Mouse (Mus musculus): ENCODE data around the gene Adgrb3.
"Not testable (repeated sequence)": the region's sequence is repeated elsewhere in the genome, so short reads cannot be mapped to it uniquely, and the experiment has no call there.

The Adgrb3 gene

GRCm38 (mm10) chr1:25510321-25511055 is 319.0 kb downstream of the Adgrb3 start:
- DNase-seq (ENCODE audit: low spot score): peak; percentile 77

- DNase-seq (ENCODE audit: low spot score): peak; percentile 35
Measured at GRCm38 (mm10) chr1:25504313-25504712, 325.2 kb downstream of the Adgrb3 start.

DNA sequence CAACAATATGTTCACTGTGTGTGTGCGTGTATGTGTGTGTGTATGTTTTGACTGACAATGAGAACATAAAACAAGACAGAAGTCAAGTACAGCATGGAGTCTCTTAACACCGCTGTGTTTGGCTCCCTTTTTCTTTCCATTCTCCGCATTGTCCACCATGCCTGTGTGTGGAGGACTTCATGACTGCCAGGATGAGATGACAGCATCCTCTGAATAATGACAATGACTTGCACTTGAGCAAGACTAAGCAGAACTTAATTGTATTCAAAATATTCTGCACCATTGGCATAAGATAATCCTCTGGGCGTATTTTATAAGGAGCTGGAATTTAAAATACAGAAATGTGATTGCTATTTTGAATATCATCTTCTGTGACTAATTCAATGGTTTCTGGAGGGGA is 326.0 kb downstream of the Adgrb3 start:
- no peak for DNase-seq (ENCODE audit: low spot score)

- no peak for DNase-seq (ENCODE audit: low spot score)
Measured at GRCm38 (mm10) chr1:25495202-25495914, 334.1 kb downstream of the Adgrb3 start.

DNA sequence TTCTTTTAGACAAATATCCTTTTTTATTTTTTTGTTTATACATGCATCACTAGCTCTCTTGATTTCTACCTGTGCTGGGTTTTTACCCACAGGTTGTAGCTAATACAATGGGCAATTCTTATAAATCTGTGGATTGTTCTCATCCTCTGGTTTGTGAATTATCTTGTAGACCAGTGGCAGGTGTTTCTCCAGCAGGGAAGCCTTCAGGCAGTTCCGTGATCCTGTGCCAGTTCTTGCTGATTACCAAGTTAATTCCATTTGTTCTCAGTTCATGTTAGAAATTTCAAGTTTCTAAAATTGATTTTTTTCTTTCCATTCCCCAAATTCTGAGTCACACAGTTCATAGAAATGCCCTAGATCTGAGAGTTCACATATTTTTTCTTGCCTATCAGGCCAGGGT is 338.0 kb downstream of the Adgrb3 start:
- DNase-seq (ENCODE audit: low spot score): no peak

GRCm38 (mm10) chr1:25490174-25490573 is 339.3 kb downstream of the Adgrb3 start:
- no peak for DNase-seq (ENCODE audit: low spot score)

GRCm38 (mm10) chr1:25475699-25476098 is 353.8 kb downstream of the Adgrb3 start:
- no peak for DNase-seq (ENCODE audit: low spot score)

- DNase-seq (ENCODE audit: low spot score): no peak
Measured at GRCm38 (mm10) chr1:25474469-25474868, 355.0 kb downstream of the Adgrb3 start.

- not testable (repeated sequence) for DNase-seq (ENCODE audit: low spot score)
Measured at GRCm38 (mm10) chr1:25471612-25472011, 357.9 kb downstream of the Adgrb3 start.

GRCm38 (mm10) chr1:25462612-25463011 is 366.9 kb downstream of the Adgrb3 start:
- DNase-seq (ENCODE audit: low spot score): no peak

- DNase-seq (ENCODE audit: low spot score): no peak
Measured at GRCm38 (mm10) chr1:25435506-25435905, 394.0 kb downstream of the Adgrb3 start.

DNA sequence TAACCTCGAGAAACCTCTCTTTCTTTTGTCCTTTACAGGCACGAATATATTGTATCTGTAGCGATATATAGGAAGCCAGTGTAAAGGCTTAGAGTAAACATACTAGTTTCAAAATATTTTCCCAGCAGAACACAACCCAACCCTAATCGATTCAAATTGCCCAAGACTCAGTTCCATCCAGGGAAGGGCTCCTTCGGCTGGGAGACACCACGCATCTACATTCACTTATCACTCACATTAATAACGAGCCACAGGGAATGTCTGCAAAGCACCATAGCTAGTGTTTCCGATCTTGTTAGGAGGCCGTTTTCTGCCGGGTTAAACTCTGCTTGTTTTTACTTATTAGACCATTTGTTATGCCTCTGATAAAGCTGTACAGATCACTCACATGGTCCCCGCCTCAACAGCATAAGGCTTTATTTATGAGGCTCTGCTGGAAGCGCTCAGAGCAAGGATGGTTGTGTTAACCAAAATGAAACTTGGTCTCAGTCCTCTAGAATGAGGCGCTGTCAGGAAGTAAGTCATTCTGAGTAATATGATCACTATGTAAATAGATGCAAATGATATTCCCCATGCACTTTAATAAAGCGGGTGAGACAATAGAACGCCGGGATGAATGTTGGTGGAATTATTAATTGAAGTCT is 399.2 kb downstream of the Adgrb3 start:
- DNase-seq (ENCODE audit: low spot score): no peak

DNA sequence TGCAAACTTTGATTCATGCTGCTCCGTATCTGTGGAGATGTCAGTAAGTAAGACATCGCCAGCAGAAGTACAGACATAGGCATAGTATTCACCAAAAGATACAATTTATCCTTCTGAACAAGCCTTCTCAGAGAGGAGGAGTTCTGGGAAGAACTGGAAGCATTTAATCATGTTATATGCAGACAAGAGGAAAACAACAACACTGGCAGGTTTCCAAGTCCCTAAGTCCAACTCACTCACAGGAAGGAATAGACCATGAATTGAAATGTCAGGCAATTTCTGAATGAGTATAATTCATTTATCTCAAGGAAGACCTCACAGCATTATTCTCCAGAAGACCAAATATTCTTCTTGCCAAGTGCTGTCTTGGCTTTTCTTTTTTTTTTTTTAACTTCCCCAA is 408.8 kb downstream of the Adgrb3 start:
- no peak for DNase-seq (ENCODE audit: low spot score)

DNA sequence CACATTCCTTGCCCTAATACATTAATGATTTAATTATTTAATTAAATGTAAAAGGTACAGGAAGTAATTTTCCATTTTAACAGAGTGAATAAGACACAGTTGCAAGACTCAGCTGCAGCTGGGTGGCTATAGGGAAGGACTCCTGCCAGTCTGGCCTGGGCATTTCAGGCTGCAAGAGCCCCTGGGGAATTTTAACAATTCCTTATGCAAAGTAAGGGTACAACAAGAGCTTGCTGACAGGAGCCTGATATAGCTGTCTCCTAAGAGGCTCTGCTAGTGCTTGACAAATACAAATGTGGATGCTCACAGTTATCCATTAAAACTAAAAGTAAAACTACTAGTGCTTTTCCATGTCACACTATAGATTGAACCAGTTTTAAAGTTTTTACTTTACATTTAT is 410.1 kb downstream of the Adgrb3 start:
- DNase-seq (ENCODE audit: low spot score): no peak

GRCm38 (mm10) chr1:25415084-25415483 is 414.4 kb downstream of the Adgrb3 start:
- no peak for DNase-seq (ENCODE audit: low spot score)

DNA sequence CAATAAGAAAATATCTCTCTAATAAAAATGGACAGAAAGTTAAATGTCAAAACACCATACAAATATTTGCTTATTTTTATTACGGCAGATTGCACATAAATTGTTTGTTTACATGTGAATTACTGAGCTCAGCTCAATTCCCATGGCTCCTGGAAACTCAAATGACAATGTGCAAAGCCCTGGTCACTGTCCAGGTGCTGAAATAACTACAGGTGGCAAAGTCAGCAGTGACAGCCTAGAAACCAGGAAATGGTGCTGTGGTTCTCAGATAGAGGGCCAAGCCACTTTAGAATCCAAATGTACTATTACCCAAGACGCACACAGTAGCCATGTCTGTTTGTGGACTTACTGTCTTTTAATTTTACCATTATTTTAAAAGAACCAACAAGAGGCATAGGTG is 465.3 kb downstream of the Adgrb3 start:
- no peak for DNase-seq (ENCODE audit: low spot score)

- DNase-seq (ENCODE audit: low spot score): no peak
Measured at GRCm38 (mm10) chr1:25358554-25358953, 471.0 kb downstream of the Adgrb3 start.

DNA sequence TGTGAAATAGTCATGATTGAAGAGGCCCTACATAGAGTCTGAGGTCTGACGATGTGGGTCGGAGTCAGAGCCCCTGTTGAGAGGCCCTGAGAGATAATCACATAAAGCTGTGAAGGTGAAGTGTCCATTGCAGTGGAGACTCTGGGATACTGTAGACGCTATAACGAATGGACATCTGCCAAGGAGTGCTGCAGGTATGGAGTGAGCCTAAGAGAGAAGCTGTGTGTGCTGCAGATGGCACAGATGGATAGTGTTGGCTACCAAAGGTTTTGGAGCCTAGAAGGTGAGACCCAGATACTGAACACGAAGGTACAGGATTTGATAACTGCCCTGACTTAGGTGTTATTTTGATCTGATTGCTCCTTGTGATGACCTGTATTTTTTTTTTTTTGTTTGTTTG is 474.0 kb downstream of the Adgrb3 start:
- DNase-seq (ENCODE audit: low spot score): no peak

DNA sequence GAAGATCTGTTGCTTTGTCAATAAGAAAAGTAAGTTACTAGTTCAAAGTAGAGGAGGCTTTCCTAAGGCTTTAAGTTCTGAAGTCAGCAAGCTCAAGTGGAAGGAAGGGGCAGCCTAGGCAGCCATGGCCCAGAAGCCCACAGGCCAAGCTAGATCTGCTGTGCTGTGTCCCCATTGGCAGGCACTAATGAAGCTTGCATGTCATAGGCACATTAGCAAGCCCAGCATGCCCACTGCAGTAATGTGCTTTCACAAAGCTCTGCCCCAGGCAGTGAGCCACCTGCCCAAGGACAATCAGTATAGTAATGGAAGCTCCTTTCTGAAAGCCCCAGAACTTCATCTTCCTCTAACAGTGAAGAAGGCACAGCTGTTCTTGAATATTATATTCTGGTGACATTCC is 484.6 kb downstream of the Adgrb3 start:
- no peak for DNase-seq (ENCODE audit: low spot score)

GRCm38 (mm10) chr1:25325406-25325805 is 504.1 kb downstream of the Adgrb3 start:
- DNase-seq (ENCODE audit: low spot score): no peak

DNA sequence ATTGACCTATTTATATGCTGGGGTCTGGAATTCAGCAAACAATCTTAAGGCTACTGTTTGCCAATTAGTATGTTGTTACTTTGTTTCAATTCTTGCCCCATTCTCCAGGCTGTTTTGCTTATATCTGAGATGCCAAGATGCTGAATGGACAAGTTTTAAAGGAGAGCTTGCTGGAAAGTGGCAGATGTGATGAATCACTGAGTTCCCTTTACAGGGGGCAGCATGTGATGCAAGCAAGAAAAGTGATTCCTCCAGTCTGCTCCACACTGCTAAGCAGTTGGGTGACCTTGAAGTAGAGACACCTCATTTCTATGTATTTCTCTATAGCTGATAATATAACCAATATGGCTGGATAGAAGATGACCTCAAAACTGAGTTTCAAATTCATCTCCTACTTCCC is 512.4 kb downstream of the Adgrb3 start:
- no peak for DNase-seq (ENCODE audit: low spot score)

- DNase-seq (ENCODE audit: low spot score): no peak
Measured at GRCm38 (mm10) chr1:25312344-25312743, 517.2 kb downstream of the Adgrb3 start.

DNA sequence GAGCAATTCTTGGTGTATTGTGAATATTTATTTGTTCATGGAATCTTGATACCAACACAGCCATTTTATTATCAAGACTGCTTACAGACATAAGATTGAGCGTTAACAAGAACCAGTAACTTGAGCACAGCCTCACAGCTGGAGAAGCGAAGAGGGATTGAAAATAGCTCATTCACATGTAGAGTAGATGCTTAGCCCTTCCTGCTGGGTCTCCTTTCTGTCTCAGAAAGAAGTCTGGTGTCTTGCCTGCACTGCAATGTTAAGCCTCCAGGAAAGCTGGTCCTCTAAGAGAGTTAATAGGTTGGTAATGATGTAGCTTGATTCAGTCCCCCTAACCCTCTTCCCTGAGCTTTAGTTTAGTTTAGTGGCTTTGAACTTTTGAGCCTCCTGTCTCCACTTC is 519.4 kb downstream of the Adgrb3 start:
- no peak for DNase-seq (ENCODE audit: low spot score)
